In the genomic region with DNA sequence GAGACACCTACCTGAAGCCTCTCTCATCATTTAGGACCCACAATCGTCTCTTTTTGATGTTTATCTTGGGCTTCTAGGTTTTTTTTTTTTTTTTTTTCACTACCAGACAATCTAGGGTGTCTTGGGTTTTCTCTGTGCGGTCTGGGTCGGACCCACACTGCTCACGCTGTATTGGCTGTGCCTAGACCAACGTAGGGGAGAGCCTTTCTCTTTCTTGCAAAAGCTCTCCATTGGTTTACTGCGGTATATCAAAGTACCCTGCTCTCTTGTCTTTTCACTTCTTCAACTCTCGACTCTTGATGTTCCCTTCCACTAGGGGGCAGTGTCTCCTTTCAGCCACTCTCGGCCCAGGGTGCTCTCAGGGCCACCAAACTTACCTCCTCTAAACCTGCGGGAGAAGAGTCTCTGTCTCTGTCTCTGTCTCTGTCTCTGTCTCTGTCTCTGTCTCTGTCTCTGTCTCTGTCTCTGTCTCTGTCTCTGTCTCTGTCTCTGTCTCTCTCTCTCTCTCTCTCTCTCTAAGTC, we compare ENCODE assay signal across 9 mouse cellular contexts. TPM values are rescaled to one million over a fixed set of nuclear protein-coding genes. Genes with fewer than 3 reads are reported as not detected.
A peak's percentile ranks its signal among the peaks of the same experiment; 100 is the strongest.
DNase-seq lines count a peak whose midpoint lies in the region; ATAC-seq lines count a peak whose summit lies in the region.
"Had no signal": no experiment of that assay in that cellular context is flagged by ENCODE, and none has a peak within 500 bp of the region (broad histone marks: within the 10 kb centered on the region; RNA-seq: fewer than 3 reads in every experiment).

No protein-coding gene starts in this region.

- 20% methylated on average over 9 of the region's 9 CpGs for WGBS in forebrain, embryonic 14.5 days
- WGBS in intestine, embryonic 16.5 days: 23% methylated on average over 9 of the region's 9 CpGs

- H3K27ac ChIP-seq in forebrain, embryonic 14.5 days (ENCODE audit: low read depth, low read length): no peak overlapping the region
- no peak overlapping the region for H3K27ac ChIP-seq in intestine, embryonic 16.5 days (ENCODE audit: low read length)
- H3K27ac ChIP-seq: stomach, embryonic 15.5 days had no signal

- H3K9me3 ChIP-seq in forebrain, embryonic 14.5 days (replicated peaks; ENCODE audit: control insufficient read depth, low read length): no peaks in the 10 kb centered on the region
- no peaks in the 10 kb centered on the region for H3K9me3 ChIP-seq in intestine, embryonic 16.5 days (ENCODE audit: control insufficient read depth, low read length)
- H3K9me3 ChIP-seq: stomach, embryonic 15.5 days had no signal

- no peaks in the 10 kb centered on the region for H3K4me1 ChIP-seq in forebrain, embryonic 14.5 days (ENCODE audit: control insufficient read depth, insufficient read depth, low read length)
- no peaks in the 10 kb centered on the region for H3K4me1 ChIP-seq in intestine, embryonic 16.5 days (ENCODE audit: control insufficient read depth, insufficient read depth, low read length)
- H3K4me1 ChIP-seq: stomach, embryonic 15.5 days had no signal

- intact Hi-C loops in left cerebral cortex, postnatal 36 days (cut with DNase I): loop anchor here (1.0 to 5.0 kb wide), 3 partner anchors 108 to 623 kb away; no protein-coding TSS in a partner anchor

- ATAC-seq in forebrain, embryonic 14.5 days: peak; percentile 47; the same call in 1 of the 2 replicates
- peak; percentile 43; the same call in 1 of the 2 replicates for ATAC-seq in intestine, embryonic 16.5 days

- no peaks in the 10 kb centered on the region for H3K36me3 ChIP-seq in forebrain, embryonic 14.5 days (ENCODE audit: control insufficient read depth, insufficient read depth, low read length)
- no peaks in the 10 kb centered on the region for H3K36me3 ChIP-seq in intestine, embryonic 16.5 days (ENCODE audit: control insufficient read depth, insufficient read depth, low read length)
- H3K36me3 ChIP-seq: stomach, embryonic 15.5 days had no signal

- no peak overlapping the region for H3K4me3 ChIP-seq in forebrain, embryonic 14.5 days (ENCODE audit: low read depth, low read length)
- no peak overlapping the region for H3K4me3 ChIP-seq in intestine, embryonic 16.5 days (ENCODE audit: low read length)
- H3K4me3 ChIP-seq: stomach, embryonic 15.5 days had no signal

- no peak overlapping the region for H3K9ac ChIP-seq in forebrain, embryonic 14.5 days (ENCODE audit: low read length)
- no peak overlapping the region for H3K9ac ChIP-seq in intestine, embryonic 16.5 days (ENCODE audit: low read depth, low read length)
- H3K9ac ChIP-seq: stomach, embryonic 15.5 days had no signal

- H3K27me3 ChIP-seq in forebrain, embryonic 14.5 days (replicated peaks; ENCODE audit: control insufficient read depth, insufficient read depth, low read length): no peaks in the 10 kb centered on the region
- no peaks in the 10 kb centered on the region for H3K27me3 ChIP-seq in intestine, embryonic 16.5 days (replicated peaks; ENCODE audit: control insufficient read depth, insufficient read depth, low read length)
- H3K27me3 ChIP-seq: stomach, embryonic 15.5 days had no signal

- H3K4me2 ChIP-seq in forebrain, embryonic 14.5 days (ENCODE audit: low read length): no peak overlapping the region
- no peak overlapping the region for H3K4me2 ChIP-seq in intestine, embryonic 16.5 days (ENCODE audit: low read depth, low read length)
- H3K4me2 ChIP-seq: stomach, embryonic 15.5 days had no signal

- peak; percentile 70 for DNase-seq in urinary bladder, postnatal 14 days (ENCODE audit: low spot score)
- DNase-seq in urinary bladder, postnatal 10 days (ENCODE audit: low spot score): no peak
- DNase-seq in c-Kit-positive CD71-positive TER-119-negative erythroid progenitor cells, embryonic 14.5 days (ENCODE audit: low read depth): peak; percentile 52
- DNase-seq in forebrain, embryonic 14.5 days (ENCODE audit: low spot score): peak; percentile 79
- peak; percentile 63 to 66 for DNase-seq in left cerebral cortex, postnatal 36 days (ENCODE audit: low spot score in 2 of 2)
- DNase-seq in natural killer cell, adult 2 months (ENCODE audit: low spot score in 2 of 2): peak; percentile 59 to 76
- peak; percentile 76 for DNase-seq in testis, postnatal 10 days (ENCODE audit: low spot score)

RNA-seq across cellular contexts. Expression of a gene that starts 9.3 kb away (rescaled TPM):
- 9.8 and 10.1 TPM in 2 replicates for polyA plus RNA-seq in forebrain, embryonic 14.5 days (2014; fragmentation: Nextera tagmentation; extraction: Ambion mirVana)
- 174 and 289 TPM in 2 replicates for polyA plus RNA-seq in intestine, embryonic 16.5 days (2015; fragmentation: Nextera tagmentation; extraction: Ambion mirVana)
- total RNA-seq in left cerebral cortex, postnatal 36 days (2021): 1 to 10 TPM; 3.8 to 6.1 TPM

Comparison
In these comparisons a context has a peak if more than half of its experiments do, and no peak if none do; other contexts are left out.
1. RNA of a gene that starts 9.3 kb away (polyA plus RNA-seq): 174 to 289 TPM in intestine, embryonic 16.5 days; 9.8 to 10.1 TPM in forebrain, embryonic 14.5 days; every median in the first group is over 10 times any median in the second.